15 mouse cellular contexts compared by ENCODE assay signal in the genomic region with DNA sequence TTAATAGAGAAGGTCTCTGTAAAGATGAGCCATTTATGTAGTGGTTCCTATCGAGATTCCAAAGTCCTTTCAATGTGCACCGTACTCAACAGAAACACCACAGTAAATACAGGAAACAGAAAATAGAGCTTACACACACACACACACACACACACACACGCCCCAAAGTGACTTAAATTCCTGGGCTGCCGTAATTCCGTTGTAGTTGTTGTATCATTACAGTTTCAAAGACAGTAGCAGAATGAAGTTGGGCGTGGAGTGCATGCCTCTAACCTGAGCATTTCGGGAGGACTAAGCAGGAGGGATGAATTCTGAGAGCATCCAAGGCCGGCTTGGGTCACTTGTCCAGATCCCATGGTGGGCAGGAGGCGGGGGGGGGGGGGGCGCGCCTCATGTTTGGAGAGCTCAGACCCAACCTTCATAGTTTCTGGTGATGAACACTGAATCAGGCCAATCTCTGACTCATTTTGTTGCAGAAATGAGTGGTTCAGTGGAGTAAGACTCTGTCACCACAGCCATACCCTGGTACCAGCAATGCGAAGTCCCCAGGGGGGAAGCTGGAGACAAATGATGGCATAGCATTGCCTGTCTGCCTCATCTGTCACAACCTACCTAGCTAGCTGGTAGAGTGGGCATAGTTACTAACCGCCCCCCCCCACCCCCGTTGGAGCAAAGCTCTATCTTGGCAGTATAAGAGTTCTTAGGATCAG. TPM values are rescaled to one million over a fixed set of nuclear protein-coding genes. Genes with fewer than 3 reads are reported as not detected.
DNase-seq lines count a peak whose midpoint lies in the region; ATAC-seq and TF ChIP-seq lines count a peak whose summit lies in the region.
"Had no signal": no experiment of that assay in that cellular context is flagged by ENCODE, and none has a peak within 500 bp of the region (broad histone marks: within the 10 kb centered on the region; RNA-seq: fewer than 3 reads in every experiment).

No protein-coding gene starts in this region.

- in situ Hi-C loops in CH12.LX (cut with MboI; ENCODE audit: low pct_ligation_motif_present, low pct_unique_long_range_greater_than_20kb, low sequenced_read_pairs), result loop anchor here (10.0 kb wide), 1 partner anchor 236 kb away; no protein-coding TSS in a partner anchor

- TF ChIP-seq EP300 in CH12.LX (IDR thresholded peaks at IDR 0.05; ENCODE audit: low read length), result no peak

- no peaks in the 10 kb centered on the region for H3K27me3 ChIP-seq in CH12.LX (replicated peaks)
- H3K27me3 ChIP-seq in intestine, postnatal 0 days (replicated peaks; ENCODE audit: control insufficient read depth, insufficient read depth, low read length), result no peaks in the 10 kb centered on the region
- H3K27me3 ChIP-seq in midbrain, embryonic 13.5 days, result no peaks in the 10 kb centered on the region
- no peaks in the 10 kb centered on the region for H3K27me3 ChIP-seq in midbrain, embryonic 15.5 days (replicated peaks)
- H3K27me3 ChIP-seq: heart, embryonic 15.5 days; stomach, embryonic 15.5 days had no signal

- TF ChIP-seq CTCF in CH12.LX (conservative IDR thresholded peaks at IDR 0.05 in 1 of 2, IDR thresholded peaks at IDR 0.05 in 1 of 2; ENCODE audit: low read depth in 2 of 2, low read length in 2 of 2), result no peak
- TF ChIP-seq CTCF in intestine, postnatal 0 days (IDR thresholded peaks at IDR 0.05; ENCODE audit: low read depth), result no peak

- H3K4me2 ChIP-seq in CH12.LX (ENCODE audit: insufficient read depth, low read depth, poor library complexity, severe bottlenecking), result no peak overlapping the region
- no peak overlapping the region for H3K4me2 ChIP-seq in intestine, postnatal 0 days (replicated peaks; ENCODE audit: low read depth)
- H3K4me2 ChIP-seq in midbrain, embryonic 13.5 days (replicated peaks), result no peak overlapping the region
- H3K4me2 ChIP-seq in midbrain, embryonic 15.5 days, result no peak overlapping the region
- H3K4me2 ChIP-seq: hindbrain, embryonic 14.5 days; stomach, embryonic 15.5 days had no signal

- no peak overlapping the region for H3K4me3 ChIP-seq in CH12.LX (replicated peaks in 1 of 3; ENCODE audit: low read depth in 2 of 3, low read length in 2 of 3, poor library complexity in 1 of 3)
- H3K4me3 ChIP-seq in intestine, postnatal 0 days (ENCODE audit: low read depth, low read length), result no peak overlapping the region
- H3K4me3 ChIP-seq in midbrain, embryonic 13.5 days (replicated peaks), result no peak overlapping the region
- H3K4me3 ChIP-seq in midbrain, embryonic 15.5 days, result no peak overlapping the region
- H3K4me3 ChIP-seq: heart, embryonic 15.5 days; stomach, embryonic 15.5 days had no signal

- peak; percentile 90 for DNase-seq in heart, adult 11 months
- DNase-seq in heart, adult 8-10 months (ENCODE audit: low spot score), result no peak
- peak; percentile 60 for DNase-seq in 3134 (ENCODE audit: extremely low read depth, insufficient read length, low spot score)
- peak; percentile 56 for DNase-seq in CH12.LX (ENCODE audit: extremely low read depth)
- no peak for DNase-seq in spleen, adult 18-20 months
- DNase-seq: left cerebral cortex, postnatal 4 days; lung, adult 2 months had no signal

- H3K9ac ChIP-seq in CH12.LX (ENCODE audit: insufficient read depth, low read depth), result no peak overlapping the region
- no peak overlapping the region for H3K9ac ChIP-seq in intestine, postnatal 0 days (ENCODE audit: low read depth, low read length)
- H3K9ac ChIP-seq in midbrain, embryonic 13.5 days (replicated peaks), result no peak overlapping the region
- no peak overlapping the region for H3K9ac ChIP-seq in midbrain, embryonic 15.5 days
- H3K9ac ChIP-seq: heart, embryonic 15.5 days; hindbrain, embryonic 14.5 days; stomach, embryonic 15.5 days had no signal

- TF ChIP-seq RAD21 in CH12.LX (IDR thresholded peaks at IDR 0.05; ENCODE audit: low read depth, low read length), result no peak

- dilution Hi-C loops in CH12.LX (cut with MboI; ENCODE audit: extremely low pct_ligation_motif_present, extremely low pct_unique_long_range_greater_than_20kb, low sequenced_read_pairs), result no loop called here

- WGBS in intestine, postnatal 0 days, result 79% methylated on average over 14 of the region's 14 CpGs
- WGBS in midbrain, embryonic 13.5 days, result 88% methylated on average over 13 of the region's 14 CpGs
- 83% methylated on average over 14 of the region's 14 CpGs for WGBS in midbrain, embryonic 15.5 days

- no peak for TF ChIP-seq POLR2A in CH12.LX (IDR thresholded peaks at IDR 0.05; ENCODE audit: low read depth, low read length)

- H3K79me2 ChIP-seq in CH12.LX (replicated peaks; ENCODE audit: control insufficient read depth, extremely low read depth, insufficient read depth, poor library complexity, severe bottlenecking), result no peaks in the 10 kb centered on the region

- no peaks in the 10 kb centered on the region for H3K36me3 ChIP-seq in CH12.LX (replicated peaks in 1 of 2; ENCODE audit: control insufficient read depth in 1 of 2, insufficient read depth in 1 of 2, low read length in 1 of 2)
- peaks cover 3% of the 10 kb centered on the region; the same call in 1 of the 2 replicates for H3K36me3 ChIP-seq in intestine, postnatal 0 days (ENCODE audit: control insufficient read depth, insufficient read depth)
- H3K36me3 ChIP-seq in midbrain, embryonic 13.5 days, result no peaks in the 10 kb centered on the region
- H3K36me3 ChIP-seq in midbrain, embryonic 15.5 days (replicated peaks), result no peaks in the 10 kb centered on the region
- H3K36me3 ChIP-seq: heart, embryonic 15.5 days; stomach, embryonic 15.5 days had no signal

- no peaks in the 10 kb centered on the region for H3K9me3 ChIP-seq in CH12.LX (replicated peaks; ENCODE audit: low read length)
- no peaks in the 10 kb centered on the region for H3K9me3 ChIP-seq in intestine, postnatal 0 days (ENCODE audit: control insufficient read depth)
- H3K9me3 ChIP-seq in midbrain, embryonic 13.5 days, result no peaks in the 10 kb centered on the region
- H3K9me3 ChIP-seq in midbrain, embryonic 15.5 days, result no peaks in the 10 kb centered on the region
- H3K9me3 ChIP-seq: heart, embryonic 15.5 days; stomach, embryonic 15.5 days had no signal

- peaks cover 5 to 36% of the 10 kb centered on the region in 2 experiments for H3K4me1 ChIP-seq in CH12.LX (ENCODE audit: control insufficient read depth in 1 of 2, insufficient read depth in 2 of 2)
- peaks cover 6% of the 10 kb centered on the region; the same call in 1 of the 2 replicates for H3K4me1 ChIP-seq in intestine, postnatal 0 days (replicated peaks; ENCODE audit: control insufficient read depth, insufficient read depth, low read length)
- H3K4me1 ChIP-seq in midbrain, embryonic 13.5 days (replicated peaks), result 0 out of 2 replicates have a peak, but pooled peaks cover 5% of the 10 kb centered on the region
- no peaks in the 10 kb centered on the region for H3K4me1 ChIP-seq in midbrain, embryonic 15.5 days

- no peak overlapping the region for H3K27ac ChIP-seq in CH12.LX (ENCODE audit: insufficient read depth, low read depth)
- H3K27ac ChIP-seq in intestine, postnatal 0 days (ENCODE audit: low read depth, low read length), result no peak overlapping the region
- no peak overlapping the region for H3K27ac ChIP-seq in midbrain, embryonic 13.5 days
- no peak overlapping the region for H3K27ac ChIP-seq in midbrain, embryonic 15.5 days
- H3K27ac ChIP-seq: heart, embryonic 15.5 days; hindbrain, embryonic 14.5 days; kidney, postnatal 0 days; stomach, embryonic 15.5 days had no signal

- ATAC-seq in intestine, postnatal 0 days, result 0 out of 2 replicates have a peak, but pooled peaks have one; percentile 26
- no peak for ATAC-seq in midbrain, embryonic 13.5 days
- ATAC-seq in midbrain, embryonic 15.5 days (replicated peaks), result no peak
- ATAC-seq: forebrain, embryonic 16.5 days had no signal

TF ChIP-seq in CH12.LX, 34 proteins besides CTCF, POLR2A, EP300 and RAD21:
- TF ChIP-seq MAZ (IDR thresholded peaks at IDR 0.05; ENCODE audit: low read depth, low read length), result no peak
- no peak for TF ChIP-seq RCOR1 (conservative IDR thresholded peaks at IDR 0.05; ENCODE audit: low read depth, low read length)
- no peak for TF ChIP-seq MXI1 (IDR thresholded peaks at IDR 0.05; ENCODE audit: low read depth, low read length)
- no peak for TF ChIP-seq BHLHE40 (IDR thresholded peaks at IDR 0.05; ENCODE audit: low read depth, low read length)
- TF ChIP-seq MAFK (IDR thresholded peaks at IDR 0.05; ENCODE audit: insufficient replicate concordance, low read length), result no peak
- no peak for TF ChIP-seq CHD1 (IDR thresholded peaks at IDR 0.05; ENCODE audit: low read depth, low read length)
- TF ChIP-seq POLR2AphosphoS2 (IDR thresholded peaks at IDR 0.05; ENCODE audit: low read depth, low read length), result no peak

RNA-seq across cellular contexts. Expression of a gene that starts 9.7 kb away (rescaled TPM):
- 100 to 1,000 TPM in 3 of 4 experiments, 10 to 100 TPM in 1; 94.4 to 149 (median 104) TPM for total RNA-seq in heart, adult 8-10 months (2022)
- total RNA-seq in CH12.LX (2012; rRNA removed) (not detected in 2 replicates), CH12.LX (2014; rRNA removed) (not detected in 2 replicates)
- polyA plus RNA-seq in CH12.LX (2012; ENCODE audit: insufficient read length, low read depth), result not detected in 2 replicates
- 12.1 and 15.3 TPM in 2 replicates for polyA plus RNA-seq in intestine, postnatal 0 days (2015; fragmentation: Nextera tagmentation; extraction: Ambion mirVana)
- polyA plus RNA-seq in midbrain, embryonic 13.5 days (2015; fragmentation: Nextera tagmentation; extraction: Ambion mirVana), result 0.89 and 1.0 TPM in 2 replicates
- 2.4 and 2.7 TPM in 2 replicates for polyA plus RNA-seq in midbrain, embryonic 15.5 days (2015; fragmentation: Nextera tagmentation; extraction: Ambion mirVana)

Comparison
In these comparisons a context has a peak if more than half of its experiments do, and no peak if none do; other contexts are left out.
1. DNase-seq: peak in heart, adult 11 months (single experiment), 3134 (single experiment) and CH12.LX (single experiment); none in heart, adult 8-10 months (single experiment) and spleen, adult 18-20 months (0 of 2).